In the genomic region with DNA sequence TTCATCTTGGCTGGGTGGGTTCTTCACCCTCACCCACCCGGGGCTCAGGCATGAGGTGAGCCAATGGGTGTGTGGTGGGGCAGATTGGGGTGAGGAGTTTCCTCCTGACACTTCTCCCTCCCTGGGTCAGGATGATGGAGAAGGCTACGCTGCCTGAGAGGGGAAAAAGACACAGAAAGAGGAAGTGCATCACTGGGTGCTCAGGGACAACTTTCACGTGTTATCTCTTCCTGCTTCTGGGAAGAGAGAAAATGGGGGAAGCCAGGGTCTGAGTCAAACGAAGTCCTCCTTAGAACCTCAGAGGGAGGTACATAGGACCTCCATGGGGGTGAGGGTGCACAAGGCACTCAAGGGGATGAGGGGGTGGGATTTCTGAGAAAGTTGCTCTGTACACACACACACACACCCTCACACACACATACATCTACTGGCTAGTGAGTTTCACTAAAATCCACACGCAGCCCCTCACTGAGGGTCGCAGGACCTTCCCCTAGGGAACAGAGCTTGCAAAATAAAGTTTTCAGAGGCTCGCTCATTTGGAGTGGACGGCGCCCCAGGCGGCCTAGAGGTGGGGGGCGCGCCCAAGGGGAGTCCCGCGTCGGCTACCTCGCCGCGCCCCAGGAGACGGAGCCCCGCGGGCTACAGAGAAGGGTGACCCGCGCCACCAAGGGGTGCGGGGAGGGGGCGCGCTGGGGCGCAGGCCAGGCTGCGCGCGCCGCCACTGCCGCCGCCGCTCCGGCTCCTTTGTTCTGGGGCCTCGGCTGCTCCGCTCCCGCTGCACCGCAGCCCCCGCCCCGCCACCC, we compare ENCODE assay signal across 1 mouse cellular context.
TF ChIP-seq lines count a peak whose summit lies in the region.

No protein-coding gene starts in this region.

TF ChIP-seq in MEL, 35 proteins besides CTCF, POLR2A, EP300 and RAD21 (continued from another document):
- TF ChIP-seq UBTF (IDR thresholded peaks at IDR 0.05; ENCODE audit: borderline replicate concordance, insufficient read depth, low read depth, low read length) (no peak), POLR2AphosphoS5 (IDR thresholded peaks at IDR 0.05; ENCODE audit: borderline replicate concordance, low read depth, low read length) (no peak), NRF1 (IDR thresholded peaks at IDR 0.05; ENCODE audit: insufficient read depth, low read depth, low read length, poor library complexity, severe bottlenecking) (0 out of 2 replicates have a peak, but pooled peaks have one; percentile 42), GATA1 (IDR thresholded peaks at IDR 0.05; ENCODE audit: low read depth, low read length) (peak; percentile 83), RCOR1 (IDR thresholded peaks at IDR 0.05; ENCODE audit: low read depth, low read length) (peak; percentile 72), USF2 (IDR thresholded peaks at IDR 0.05; ENCODE audit: borderline replicate concordance in 1 of 2, insufficient read depth in 1 of 2, low read depth in 1 of 2, low read length in 2 of 2) (no peak), MAFK (IDR thresholded peaks at IDR 0.05; ENCODE audit: borderline replicate concordance, low read depth, low read length) (no peak), MXI1 (IDR thresholded peaks at IDR 0.05; ENCODE audit: low read depth, low read length) (peak; percentile 89), TAL1 (IDR thresholded peaks at IDR 0.05; ENCODE audit: low read length) (0 out of 2 replicates have a peak, but pooled peaks have one; percentile 29), ETS1 (IDR thresholded peaks at IDR 0.05; ENCODE audit: low read depth, low read length) (peak; percentile 79), ZNF384 (IDR thresholded peaks at IDR 0.05; ENCODE audit: low read depth, low read length) (no peak), NELFE (IDR thresholded peaks at IDR 0.05; ENCODE audit: low read depth, low read length) (peak; percentile 43; the same call in 1 of the 2 replicates)
